Mouse (Mus musculus): Measurements from ENCODE around the gene Ncoa3. TPM values are rescaled to one million over a fixed set of nuclear protein-coding genes. Genes with fewer than 3 reads are reported as not detected.

The Ncoa3 gene
- total and polyA plus RNA-seq, 3 experiments, result 20.1 to 32.1 (median 29.1) TPM

GRCm38 (mm10) chr2:166122781-166123180 is 130.3 kb downstream of the Ncoa3 start:
- H3K4me1 ChIP-seq (ENCODE audit: control insufficient read depth, insufficient read depth, low read length), result peaks cover 8% of the 10 kb centered on the region
- TF ChIP-seq POLR2A (IDR thresholded peaks at IDR 0.05; ENCODE audit: insufficient read depth, low read depth, low read length) (no peak), EP300 (IDR thresholded peaks at IDR 0.05; ENCODE audit: insufficient read depth, low read depth, low read length) (peak; percentile 84)
- WGBS, result 19% methylated on average over 6 of the region's 6 CpGs

More at GRCm38 (mm10) chr2:166122781-166123180, 130.3 kb downstream of the Ncoa3 start:
- Histone ChIP-seq H3K27ac (peak overlapping the region; percentile 40), H3K4me3 (no peak overlapping the region), H3K9ac (ENCODE audit: low read depth, low read length) (no peak overlapping the region), H3K27me3 (ENCODE audit: control insufficient read depth, insufficient read depth, low read length) (no peaks in the 10 kb centered on the region), H3K79me2 (replicated peaks; ENCODE audit: control insufficient read depth, insufficient read depth, low read length) (no peaks in the 10 kb centered on the region), H3K36me3 (ENCODE audit: control insufficient read depth, insufficient read depth, low read length) (no peaks in the 10 kb centered on the region)
- intact Hi-C loops (cut with DNase I), result no loop called here
- DNase-seq, result peak; percentile 71 to 85

Other genes starting within 250 kb of the Ncoa3 start
- gene Zmynd8, start 93.6 kb upstream of the Ncoa3 start, total RNA-seq (2021), result 10 to 100 TPM; 44.4 to 47.2 TPM
- 20.4 and 31.2 TPM in 2 replicates for gene Zmynd8, start 93.6 kb upstream of the Ncoa3 start, polyA plus RNA-seq (2012; rRNA removed)
- 10 to 100 TPM; 38.5 to 43.9 TPM for gene Sulf2, start 163.0 kb downstream of the Ncoa3 start, total RNA-seq (2021)
- 51.0 and 75.1 TPM in 2 replicates for gene Sulf2, start 163.0 kb downstream of the Ncoa3 start, polyA plus RNA-seq (2012; rRNA removed)

Data from heart, adult 2 months (tissue).